ENCODE assay signal across 20 mouse cellular contexts in genomic region chr14:61656469-61656868, GRCm38 (mm10). TPM values are rescaled to one million over a fixed set of nuclear protein-coding genes. Genes with fewer than 3 reads are reported as not detected.
DNase-seq lines count a peak whose midpoint lies in the region; ATAC-seq lines count a peak whose summit lies in the region.
"Had no signal": no experiment of that assay in that cellular context is flagged by ENCODE, and none has a peak within 500 bp of the region (broad histone marks: within the 10 kb centered on the region; RNA-seq: fewer than 3 reads in every experiment).

No protein-coding gene starts in this region.

- no peak overlapping the region for H3K4me2 ChIP-seq in heart, embryonic 12.5 days
- H3K4me2 ChIP-seq in liver, embryonic 11.5 days, result peak overlapping the region; percentile 54
- H3K4me2 ChIP-seq in hindbrain, embryonic 13.5 days, result no peak overlapping the region
- H3K4me2 ChIP-seq: hindbrain, embryonic 15.5 days; midbrain, embryonic 15.5 days had no signal

- WGBS in heart, embryonic 12.5 days, result 22% methylated on average over 2 of the region's 2 CpGs
- 22% methylated on average over 2 of the region's 2 CpGs for WGBS in liver, embryonic 11.5 days
- WGBS in hindbrain, embryonic 13.5 days, result 45% methylated on average over 2 of the region's 2 CpGs

- no peak for DNase-seq in heart, postnatal 36 days
- DNase-seq in c-Kit-negative CD71-positive TER-119-positive erythroid progenitor cells, embryonic 14.5 days (ENCODE audit: low read depth, low spot score), result peak; percentile 70
- DNase-seq in liver, embryonic 11.5 days (ENCODE audit: low spot score), result no peak
- DNase-seq in natural killer cell, adult 2 months (ENCODE audit: low spot score in 2 of 2), result no peak
- DNase-seq in thymus, postnatal 10 days (ENCODE audit: low spot score in 2 of 2), result no peak
- DNase-seq: adrenal gland, postnatal 36 days; cerebellum, postnatal 10 days; heart, postnatal 10 days; kidney, adult 2 months; kidney, postnatal 25 days; right cerebral cortex, adult 18-20 months had no signal

- no peak overlapping the region; the same call in 1 of the 2 replicates for H3K27ac ChIP-seq in heart, embryonic 12.5 days (ENCODE audit: poor library complexity, severe bottlenecking)
- peak overlapping the region; percentile 74 for H3K27ac ChIP-seq in liver, embryonic 11.5 days (ENCODE audit: low read depth, low read length)
- no peak overlapping the region for H3K27ac ChIP-seq in hindbrain, embryonic 13.5 days
- H3K27ac ChIP-seq: hindbrain, embryonic 15.5 days; midbrain, embryonic 15.5 days had no signal

- intact Hi-C loops in heart, postnatal 36 days (cut with DNase I), result no loop called here

- H3K27me3 ChIP-seq in heart, embryonic 12.5 days (replicated peaks), result no peaks in the 10 kb centered on the region
- no peaks in the 10 kb centered on the region for H3K27me3 ChIP-seq in liver, embryonic 11.5 days (replicated peaks; ENCODE audit: control insufficient read depth, insufficient read depth, low read length)
- H3K27me3 ChIP-seq in hindbrain, embryonic 13.5 days, result no peaks in the 10 kb centered on the region
- H3K27me3 ChIP-seq: hindbrain, embryonic 15.5 days; midbrain, embryonic 15.5 days; Patski had no signal

- H3K4me3 ChIP-seq in heart, embryonic 12.5 days, result no peak overlapping the region
- no peak overlapping the region for H3K4me3 ChIP-seq in liver, embryonic 11.5 days (ENCODE audit: low read depth, low read length)
- H3K4me3 ChIP-seq in hindbrain, embryonic 13.5 days, result no peak overlapping the region
- H3K4me3 ChIP-seq: hindbrain, embryonic 15.5 days; midbrain, embryonic 15.5 days had no signal

- H3K4me1 ChIP-seq in heart, embryonic 12.5 days (replicated peaks), result 0 out of 2 replicates have a peak, but pooled peaks cover 10% of the 10 kb centered on the region
- peaks cover 18% of the 10 kb centered on the region for H3K4me1 ChIP-seq in liver, embryonic 11.5 days (replicated peaks; ENCODE audit: control insufficient read depth, insufficient read depth, low read length)
- H3K4me1 ChIP-seq in hindbrain, embryonic 13.5 days (replicated peaks), result no peaks in the 10 kb centered on the region
- H3K4me1 ChIP-seq: hindbrain, embryonic 15.5 days; midbrain, embryonic 15.5 days had no signal

- H3K9me3 ChIP-seq in heart, embryonic 12.5 days (replicated peaks), result no peaks in the 10 kb centered on the region
- no peaks in the 10 kb centered on the region for H3K9me3 ChIP-seq in liver, embryonic 11.5 days (ENCODE audit: control insufficient read depth, low read length)
- no peaks in the 10 kb centered on the region for H3K9me3 ChIP-seq in hindbrain, embryonic 13.5 days
- H3K9me3 ChIP-seq: hindbrain, embryonic 15.5 days; midbrain, embryonic 15.5 days had no signal

- H3K9ac ChIP-seq in heart, embryonic 12.5 days, result no peak overlapping the region
- peak overlapping the region; percentile 34; the same call in 1 of the 2 replicates for H3K9ac ChIP-seq in liver, embryonic 11.5 days (ENCODE audit: low read depth, low read length)
- no peak overlapping the region for H3K9ac ChIP-seq in hindbrain, embryonic 13.5 days
- H3K9ac ChIP-seq: hindbrain, embryonic 15.5 days; midbrain, embryonic 15.5 days had no signal

- ATAC-seq in heart, embryonic 12.5 days (ENCODE audit: insufficient number of reproducible peaks, low FRiP score), result peak; percentile 73; the same call in 1 of the 2 replicates
- ATAC-seq in liver, embryonic 11.5 days (replicated peaks; ENCODE audit: low FRiP score), result peak; percentile 98
- peak; percentile 93 for ATAC-seq in megakaryocyte-erythroid progenitor cell, adult 5-6 weeks (replicated peaks; ENCODE audit: low FRiP score, low TSS enrichment, poor library complexity, severe bottlenecking)
- no peak for ATAC-seq in hindbrain, embryonic 13.5 days (ENCODE audit: low FRiP score)
- ATAC-seq: forebrain, embryonic 16.5 days; lung, postnatal 0 days; midbrain, embryonic 15.5 days; Patski had no signal

- 0 out of 2 replicates have a peak, but pooled peaks cover 5% of the 10 kb centered on the region for H3K36me3 ChIP-seq in heart, embryonic 12.5 days
- no peaks in the 10 kb centered on the region for H3K36me3 ChIP-seq in liver, embryonic 11.5 days (ENCODE audit: control insufficient read depth, insufficient read depth, low read length)
- H3K36me3 ChIP-seq in hindbrain, embryonic 13.5 days, result no peaks in the 10 kb centered on the region
- H3K36me3 ChIP-seq: hindbrain, embryonic 15.5 days; midbrain, embryonic 15.5 days had no signal

RNA-seq across cellular contexts. Expression of gene Kcnrg, which starts 49.2 kb away (rescaled TPM):
- 0.40 and 0.55 TPM in 2 replicates for polyA plus RNA-seq in heart, embryonic 12.5 days (2016; fragmentation: Nextera tagmentation; extraction: Ambion mirVana)
- not detected for total RNA-seq in heart, postnatal 36 days (2021)
- 0.55 and 0.61 TPM in 2 replicates for polyA plus RNA-seq in liver, embryonic 11.5 days (2014; fragmentation: Nextera tagmentation; extraction: Ambion mirVana)
- 0.82 TPM in 1 of 2 replicates, not detected in the other for total RNA-seq in megakaryocyte-erythroid progenitor cell, adult 5-6 weeks (2014; fragmentation: Nextera tagmentation)
- 0.65 TPM in 1 of 2 replicates, not detected in the other for total RNA-seq in megakaryocyte-erythroid progenitor cell, adult 5-6 weeks (2017)
- 3.6 and 4.0 TPM in 2 replicates for polyA plus RNA-seq in hindbrain, embryonic 13.5 days (2015; fragmentation: Nextera tagmentation; extraction: Ambion mirVana)
- polyA plus RNA-seq: small intestine, adult 2 months had no signal

RNA-seq across cellular contexts. Expression of gene Trim13, which starts 58.4 kb away (rescaled TPM):
- 13.5 and 15.8 TPM in 2 replicates for polyA plus RNA-seq in heart, embryonic 12.5 days (2016; fragmentation: Nextera tagmentation; extraction: Ambion mirVana)
- 1 to 10 TPM; 6.6 to 8.1 TPM for total RNA-seq in heart, postnatal 36 days (2021)
- 12.8 and 14.2 TPM in 2 replicates for polyA plus RNA-seq in liver, embryonic 11.5 days (2014; fragmentation: Nextera tagmentation; extraction: Ambion mirVana)
- 7.2 and 14.8 TPM in 2 replicates for total RNA-seq in megakaryocyte-erythroid progenitor cell, adult 5-6 weeks (2014; fragmentation: Nextera tagmentation)
- total RNA-seq in megakaryocyte-erythroid progenitor cell, adult 5-6 weeks (2017), result 21.1 and 28.5 TPM in 2 replicates
- polyA plus RNA-seq in hindbrain, embryonic 13.5 days (2015; fragmentation: Nextera tagmentation; extraction: Ambion mirVana), result 53.7 and 58.8 TPM in 2 replicates
